Mouse (Mus musculus) liver, embryonic 14.5 days (tissue): ENCODE data around the gene Hnrnpu. TPM values are rescaled to one million over a fixed set of nuclear protein-coding genes. Genes with fewer than 3 reads are reported as not detected.
A peak's percentile ranks its signal among the peaks of the same experiment; 100 is the strongest.

Experiments used
- ATAC-seq: fragments of 200-750 bp; cut with Nextera tagmentation; 2 replicates; pipeline ENCODE4 v1.8.0; 2017; ENCODE audit warnings: moderate number of reproducible peaks, mild to moderate bottlenecking, moderate library complexity; ENCODE audit not compliant: insufficient read depth
- DNase-seq, 3 experiments: peaks; one replicate each; pipeline ENCODE4 v3.0.0-alpha.2; 2012 to 2013; ENCODE audit warnings: low read depth in 3 of 3, low spot score in 3 of 3
- H3K27ac ChIP-seq: fragments of 300-500 bp; sonication (generic); 2 replicates; pipeline ENCODE4 v1.5.1; 2014; ENCODE audit warnings: moderate library complexity, mild to moderate bottlenecking, control low read depth, inconsistent platforms
- H3K27me3 ChIP-seq: fragments of 300-500 bp; sonication (generic); 2 replicates; pipeline ENCODE4 v1.6.1; 2014; ENCODE audit warnings: mild to moderate bottlenecking, low read length, moderate library complexity; ENCODE audit not compliant: control insufficient read depth, insufficient read depth
- H3K36me3 ChIP-seq: fragments of 300-500 bp; sonication (generic); replicated peaks from 2 replicates; pipeline ENCODE4 v1.6.1; 2014; ENCODE audit warnings: low read depth; ENCODE audit not compliant: control insufficient read depth, insufficient read depth
- H3K4me1 ChIP-seq, 2 experiments: fragments of 200-500 bp in 1 of 2; fragments of 300-500 bp in 1 of 2; sonication (generic) in 1 of 2; replicated peaks; 2 replicates each; pipeline ENCODE4 v1.6.1; 2012 to 2014; ENCODE audit warnings: antibody characterized with exemption in 1 of 2, inconsistent platforms in 1 of 2, low read length in 1 of 2; ENCODE audit not compliant: control insufficient read depth in 2 of 2, insufficient read depth in 2 of 2
- H3K4me2 ChIP-seq: fragments of 300-500 bp; sonication (generic); 2 replicates; pipeline ENCODE4 v1.6.1; 2014; ENCODE audit warnings: low read depth, mild to moderate bottlenecking, control low read depth, moderate library complexity
- H3K4me3 ChIP-seq, 2 experiments: fragments of 200-500 bp in 1 of 2; fragments of 300-500 bp in 1 of 2; sonication (generic) in 1 of 2; 2 replicates each; pipeline ENCODE4 v1.5.1; 2012 to 2014; ENCODE audit warnings: low read depth in 2 of 2, low read length in 2 of 2, mild to moderate bottlenecking in 2 of 2, control low read depth in 1 of 2, inconsistent platforms in 1 of 2, moderate library complexity in 1 of 2; ENCODE audit not compliant: insufficient read depth in 1 of 2
- H3K9ac ChIP-seq: fragments of 300-500 bp; sonication (generic); replicated peaks from 2 replicates; pipeline ENCODE4 v1.6.1; 2014; ENCODE audit warnings: mild to moderate bottlenecking, control low read depth, moderate library complexity
- H3K9me3 ChIP-seq: fragments of 300-500 bp; sonication (generic); 2 replicates; pipeline ENCODE4 v1.6.1; 2016; ENCODE audit warnings: low read length, mixed read lengths; ENCODE audit not compliant: control insufficient read depth
- CTCF ChIP-seq: IDR thresholded peaks from 2 replicates; pipeline ENCODE4 v1.5.1; 2016; ENCODE audit warnings: antibody characterized with exemption, low read depth, control low read depth
- EP300 ChIP-seq: IDR thresholded peaks from 2 replicates; pipeline ENCODE4 v1.6.1; 2016; ENCODE audit warnings: antibody characterized with exemption, low read depth
- WGBS: fragments of 180-500 bp; shearing (Covaris S2); extraction: QIAGEN DNeasy Blood & Tissue Kit; methylation state at CpG from one replicate; pipeline ENCODE4 v1.1.7; 2014; ENCODE audit not compliant: insufficient replicate concordance; 5-methylcytosine and 5-hydroxymethylcytosine counted together
- polyA plus RNA-seq, 2 experiments: library from polyadenylated mRNA; depleted of rRNA in 1 of 2; stranded (reverse) in 1 of 2; unstranded in 1 of 2; fragments of >200 nt; fragmentation: Nextera tagmentation in 1 of 2; extraction: Ambion mirVana in 1 of 2; gene quantifications; 2 replicates each; pipeline versions ENCODE4 v1.2.1 to v1.2.3; 2012 to 2014

Gene Hnrnpu
- polyA plus RNA-seq, 2 experiments, result 165 to 191 TPM

- no peaks in the 10 kb centered on the region for H3K27me3 ChIP-seq
- no peak overlapping the region for H3K27ac ChIP-seq
- no peak overlapping the region for H3K4me2 ChIP-seq
- TF ChIP-seq CTCF (no peak), EP300 (no peak)
- H3K36me3 ChIP-seq, result no peaks in the 10 kb centered on the region
- ATAC-seq, result peak; percentile 74
- peaks cover 4 to 13% of the 10 kb centered on the region in 2 experiments; a peak in 3 of 4 replicates for H3K4me1 ChIP-seq
- DNase-seq, result peak; percentile 20 to 49 (median 35)
- no peak overlapping the region for H3K9ac ChIP-seq
- no peaks in the 10 kb centered on the region for H3K9me3 ChIP-seq
- H3K4me3 ChIP-seq, result no peak overlapping the region
- WGBS, result 38% methylated on average over 2 of the region's 2 CpGs
Observed at GRCm38 (mm10) chr1:178376061-178376460, 38.5 kb upstream of the Hnrnpu start.

GRCm38 (mm10) chr1:178375381-178375780 lies 37.8 kb upstream of the Hnrnpu start:
- no peak overlapping the region for H3K4me2 ChIP-seq
- H3K4me1 ChIP-seq, result peaks cover 4 to 13% of the 10 kb centered on the region in 2 experiments; a peak in 3 of 4 replicates
- no peaks in the 10 kb centered on the region for H3K9me3 ChIP-seq
- H3K27ac ChIP-seq, result no peak overlapping the region
- ATAC-seq (no peak), DNase-seq (no peak)
- H3K36me3 ChIP-seq, result no peaks in the 10 kb centered on the region
- no peaks in the 10 kb centered on the region for H3K27me3 ChIP-seq
- H3K4me3 ChIP-seq, result no peak overlapping the region
- TF ChIP-seq EP300, result no peak
- no peak for TF ChIP-seq CTCF
- H3K9ac ChIP-seq, result no peak overlapping the region

- no peak overlapping the region for H3K27ac ChIP-seq
- H3K4me1 ChIP-seq, result peaks cover 7 to 24% of the 10 kb centered on the region in 2 experiments
- no peaks in the 10 kb centered on the region for H3K9me3 ChIP-seq
- no peaks in the 10 kb centered on the region for H3K36me3 ChIP-seq
- WGBS, result 72% methylated on average over 4 of the region's 4 CpGs
- DNase-seq (no peak), ATAC-seq (no peak)
- H3K4me2 ChIP-seq, result no peak overlapping the region
- no peak overlapping the region for H3K4me3 ChIP-seq
- no peak overlapping the region for H3K9ac ChIP-seq
- TF ChIP-seq EP300 (no peak), CTCF (no peak)
- no peaks in the 10 kb centered on the region for H3K27me3 ChIP-seq
Observed at GRCm38 (mm10) chr1:178372681-178373080, 35.1 kb upstream of the Hnrnpu start.

- peak overlapping the region; percentile 75 for H3K27ac ChIP-seq
- peak overlapping the region; percentile 67 to 71 for H3K4me3 ChIP-seq
- H3K9ac ChIP-seq, result peak overlapping the region; percentile 76
- no peaks in the 10 kb centered on the region for H3K36me3 ChIP-seq
- H3K9me3 ChIP-seq, result no peaks in the 10 kb centered on the region
- ATAC-seq (peak; percentile 82), DNase-seq (peak; percentile 31 to 47 (median 40))
- TF ChIP-seq EP300, result no peak; the same call in 1 of the 2 replicates
- no peak for TF ChIP-seq CTCF
- no peaks in the 10 kb centered on the region for H3K27me3 ChIP-seq
- H3K4me2 ChIP-seq, result peak overlapping the region; percentile 91
- peaks cover 7 to 19% of the 10 kb centered on the region in 2 experiments; a peak in 3 of 4 replicates for H3K4me1 ChIP-seq
- 1% methylated on average over 11 of the region's 11 CpGs for WGBS
Observed at GRCm38 (mm10) chr1:178369272-178369651, 31.7 kb upstream of the Hnrnpu start.

GRCm38 (mm10) chr1:178368548-178369271 lies 31.1 kb upstream of the Hnrnpu start:
- TF ChIP-seq EP300 (no peak), CTCF (no peak)
- Histone ChIP-seq H3K4me1 (peaks cover 7 to 19% of the 10 kb centered on the region in 2 experiments; a peak in 3 of 4 replicates), H3K4me3 (peak overlapping the region; percentile 67 to 71), H3K9me3 (no peaks in the 10 kb centered on the region), H3K27ac (peak overlapping the region; percentile 75), H3K4me2 (peak overlapping the region; percentile 91), H3K36me3 (no peaks in the 10 kb centered on the region), H3K27me3 (no peaks in the 10 kb centered on the region), H3K9ac (peak overlapping the region; percentile 76)
- WGBS, result 4% methylated on average over 36 of the region's 36 CpGs
- ATAC-seq, result peak; percentile 98
- peak; percentile 68 to 73 (median 70) for DNase-seq
